Mouse (Mus musculus) forebrain, embryonic 12.5 days (tissue): ENCODE measurements around the gene Fam131a. TPM values are rescaled to one million over a fixed set of nuclear protein-coding genes. Genes with fewer than 3 reads are reported as not detected.

Experiments
- ATAC-seq: fragments of 200-750 bp; cut with Nextera tagmentation; 2 replicates; pipeline ENCODE4 v1.8.0; 2017; ENCODE audit warnings: moderate TSS enrichment; ENCODE audit not compliant: low FRiP score
- H3K27ac ChIP-seq: fragments of 300-500 bp; sonication (generic); 2 replicates; pipeline ENCODE4 v1.5.1; 2016; ENCODE audit warnings: mild to moderate bottlenecking
- H3K27me3 ChIP-seq: fragments of 300-500 bp; sonication (generic); 2 replicates; pipeline ENCODE4 v1.6.1; 2016; ENCODE audit warnings: mild to moderate bottlenecking
- H3K36me3 ChIP-seq: fragments of 300-500 bp; sonication (generic); replicated peaks from 2 replicates; pipeline ENCODE4 v1.6.1; 2016; ENCODE audit warnings: mild to moderate bottlenecking
- H3K4me1 ChIP-seq: fragments of 300-500 bp; sonication (generic); 2 replicates; pipeline ENCODE4 v1.6.1; 2016
- H3K4me2 ChIP-seq: fragments of 300-500 bp; sonication (generic); 2 replicates; pipeline ENCODE4 v1.6.1; 2016; ENCODE audit warnings: mild to moderate bottlenecking, moderate library complexity
- H3K4me3 ChIP-seq: fragments of 300-500 bp; sonication (generic); replicated peaks from 2 replicates; pipeline ENCODE4 v1.5.1; 2016; ENCODE audit warnings: mild to moderate bottlenecking
- H3K9ac ChIP-seq: fragments of 300-500 bp; sonication (generic); 2 replicates; pipeline ENCODE4 v1.6.1; 2016; ENCODE audit warnings: mild to moderate bottlenecking
- H3K9me3 ChIP-seq: fragments of 300-500 bp; sonication (generic); 2 replicates; pipeline ENCODE4 v1.6.1; 2016
- WGBS: fragments of 180-500 bp; shearing (Covaris S2); methylation state at CpG from one replicate; pipeline ENCODE4 v1.1.7; 2016; 5-methylcytosine and 5-hydroxymethylcytosine counted together
- polyA plus RNA-seq: library from polyadenylated mRNA; unstranded; fragments of >200 nt; fragmentation: Nextera tagmentation; extraction: Ambion mirVana; gene quantifications from 2 replicates; pipeline ENCODE4 v1.2.1, GENCODE M21; 2016

The Fam131a gene
- polyA plus RNA-seq, 1 experiment from 2014 or later: 25.6 TPM

DNA sequence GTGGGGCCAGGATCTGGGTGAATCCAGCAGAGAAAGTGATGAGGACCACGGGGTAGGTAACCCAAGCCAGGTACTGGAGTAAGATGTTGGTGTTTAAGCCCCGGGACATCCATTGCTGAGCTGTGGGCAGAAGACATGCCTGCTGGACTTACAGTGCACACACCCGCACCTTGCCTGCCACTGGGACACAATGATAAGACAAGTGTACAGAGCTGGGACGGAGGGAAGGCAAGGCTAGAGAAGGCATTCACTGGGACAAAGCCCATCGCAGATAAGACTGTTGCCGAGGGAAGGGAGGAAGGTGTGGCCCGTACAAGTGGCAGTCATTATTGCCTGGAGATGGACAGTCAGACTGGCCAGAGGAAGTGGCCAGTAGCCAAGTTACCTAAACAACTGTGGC is 19.8 kb downstream of the Fam131a start:
- Histone ChIP-seq H3K9me3 (no peaks in the 10 kb centered on the region), H3K27ac (no peak overlapping the region), H3K27me3 (no peaks in the 10 kb centered on the region), H3K4me1 (peaks cover 33% of the 10 kb centered on the region), H3K36me3 (peaks cover 31% of the 10 kb centered on the region), H3K4me2 (no peak overlapping the region), H3K4me3 (no peak overlapping the region), H3K9ac (no peak overlapping the region)
- WGBS: 88% methylated on average over 7 of the region's 7 CpGs
- ATAC-seq: no peak

DNA sequence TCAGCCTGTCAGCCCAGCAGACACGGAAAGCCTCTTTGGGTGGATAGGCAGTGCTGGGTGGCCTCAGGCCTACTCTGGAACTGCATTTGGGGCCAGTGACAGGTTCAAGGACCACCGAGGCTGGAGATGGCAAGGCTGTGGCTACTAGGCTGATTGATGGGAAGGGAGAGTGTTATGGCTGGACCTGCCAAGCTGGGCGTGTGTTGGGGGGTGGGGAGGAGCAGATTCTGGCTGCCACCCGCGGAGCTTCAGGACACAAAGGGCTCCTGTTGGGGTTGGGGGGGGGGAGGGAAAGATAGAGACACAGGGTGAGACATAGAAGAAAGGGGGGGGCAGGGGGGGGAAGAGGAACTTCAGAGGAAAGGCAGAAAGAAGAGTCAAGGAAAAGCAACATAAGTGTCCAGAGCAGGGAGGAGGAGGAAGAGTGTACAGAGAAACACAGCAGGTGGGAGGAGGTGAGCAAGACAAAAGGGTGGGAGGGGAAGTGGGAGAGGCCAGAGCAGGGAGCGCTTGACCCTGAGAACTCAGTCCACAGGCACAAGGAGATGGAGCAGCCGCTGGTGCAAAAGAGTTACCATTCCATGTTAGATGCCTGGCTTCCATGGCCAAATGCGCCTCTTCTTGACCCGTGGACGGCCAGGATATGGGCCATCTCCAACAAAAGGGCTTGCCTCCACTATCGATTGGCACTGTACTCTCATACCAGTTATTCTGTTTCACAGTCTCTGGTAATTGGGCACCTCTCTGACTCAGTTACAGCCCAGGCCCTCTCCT is 21.5 kb downstream of the Fam131a start:
- Histone ChIP-seq H3K9ac (peak overlapping the region; percentile 47; the same call in 1 of the 2 replicates), H3K4me2 (peak overlapping the region; percentile 86), H3K4me1 (peaks cover 43% of the 10 kb centered on the region), H3K4me3 (peak overlapping the region; percentile 65), H3K9me3 (no peaks in the 10 kb centered on the region), H3K27ac (no peak overlapping the region), H3K36me3 (peaks cover 20% of the 10 kb centered on the region), H3K27me3 (no peaks in the 10 kb centered on the region)
- ATAC-seq: no peak
- WGBS: 25% methylated on average over 11 of the region's 11 CpGs

DNA sequence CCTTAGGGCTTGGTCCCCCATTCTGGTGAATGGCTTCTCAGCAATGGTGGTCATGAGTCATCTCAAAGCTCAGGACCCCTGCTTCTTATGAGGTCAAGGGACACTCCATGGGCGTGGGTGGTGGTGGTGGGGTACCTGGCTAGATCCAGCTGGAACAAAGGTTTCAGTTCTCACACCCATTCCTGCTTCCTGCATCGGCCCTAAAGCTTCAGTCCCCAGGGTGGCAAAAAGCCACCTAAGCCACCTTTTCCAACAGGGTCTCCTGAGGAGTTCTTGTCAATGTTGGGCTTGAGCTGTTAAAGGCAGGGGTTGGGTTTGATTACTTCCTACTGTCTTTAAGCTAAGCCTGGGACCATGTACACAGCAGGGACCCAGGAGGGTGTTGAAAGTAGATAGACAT is 22.1 kb downstream of the Fam131a start:
- Histone ChIP-seq H3K36me3 (peaks cover 20% of the 10 kb centered on the region), H3K27ac (no peak overlapping the region), H3K9me3 (no peaks in the 10 kb centered on the region), H3K4me3 (peak overlapping the region; percentile 65), H3K9ac (peak overlapping the region; percentile 75), H3K27me3 (no peaks in the 10 kb centered on the region), H3K4me1 (peaks cover 43% of the 10 kb centered on the region), H3K4me2 (peak overlapping the region; percentile 86)
- 44% methylated on average over 2 of the region's 2 CpGs for WGBS
- no peak for ATAC-seq

DNA sequence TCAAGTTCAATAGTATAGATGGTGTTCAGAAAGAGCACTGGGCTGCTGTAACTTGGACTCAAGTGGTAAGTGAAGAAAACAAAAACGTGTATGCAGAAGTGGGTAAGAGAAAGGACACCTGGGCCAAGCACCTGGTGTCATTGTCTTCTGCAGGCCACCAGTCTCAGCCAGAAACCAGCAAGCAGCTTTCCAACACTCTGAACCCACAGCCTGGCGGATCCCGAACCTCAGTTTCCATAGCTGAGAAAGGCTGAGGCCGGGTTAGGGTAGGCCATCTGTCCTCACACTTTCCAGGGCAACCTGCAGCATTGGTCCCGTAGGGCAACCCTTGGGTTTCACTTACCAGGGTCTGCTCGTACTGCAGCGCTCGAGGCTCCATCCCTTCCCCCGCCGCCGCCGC is 22.5 kb downstream of the Fam131a start:
- Histone ChIP-seq H3K27me3 (no peaks in the 10 kb centered on the region), H3K4me3 (peak overlapping the region; percentile 65), H3K36me3 (peaks cover 24% of the 10 kb centered on the region), H3K4me1 (peaks cover 43% of the 10 kb centered on the region), H3K27ac (peak overlapping the region; percentile 92), H3K9ac (peak overlapping the region; percentile 75), H3K4me2 (peak overlapping the region; percentile 86), H3K9me3 (no peaks in the 10 kb centered on the region)
- no peak for ATAC-seq
- WGBS: 4% methylated on average over 12 of the region's 12 CpGs

DNA sequence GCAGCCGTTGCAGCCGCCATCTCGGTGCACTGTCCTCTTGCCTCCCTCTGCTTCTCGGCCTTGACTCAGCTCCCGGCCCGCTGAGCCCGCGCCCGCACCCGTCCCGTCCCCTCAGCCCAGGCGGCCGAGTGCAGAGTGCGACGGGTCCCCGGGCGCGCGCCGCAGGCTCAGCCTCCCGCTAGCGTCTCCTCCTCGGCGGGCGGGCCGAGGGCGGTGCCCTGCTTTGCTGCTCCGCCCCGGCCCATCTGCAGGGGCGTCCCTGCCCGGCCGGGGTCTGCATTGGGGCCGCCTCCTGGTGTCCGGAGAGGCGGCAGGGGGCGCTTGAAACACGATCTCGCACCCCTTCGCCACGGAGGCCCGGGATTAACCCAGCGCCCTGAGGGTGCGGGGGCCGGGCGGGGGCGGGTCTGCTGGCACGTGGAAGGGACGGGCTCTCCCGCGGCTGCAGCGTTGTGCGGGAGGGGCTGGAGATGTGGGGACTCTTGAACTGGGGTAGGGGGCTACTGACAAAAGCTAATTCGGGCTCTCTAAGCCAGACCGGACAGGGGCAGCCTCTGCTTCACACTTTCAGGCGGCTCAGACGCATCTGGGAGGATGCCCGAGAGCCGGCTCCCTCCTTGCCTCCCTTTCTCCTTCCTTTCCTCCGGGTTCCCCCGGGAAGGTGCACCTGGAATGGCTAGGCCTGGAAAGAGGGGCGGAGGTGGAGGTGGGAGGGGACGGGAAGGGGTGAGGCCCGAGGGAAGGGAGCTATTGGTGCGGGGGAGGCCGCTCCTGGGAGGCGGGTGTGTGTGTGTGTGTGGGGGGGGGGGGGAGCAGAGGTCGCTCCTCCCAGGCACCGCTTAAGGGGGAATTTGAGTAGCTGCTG is 23.2 kb downstream of the Fam131a start:
- Histone ChIP-seq H3K9ac (peak overlapping the region; percentile 75), H3K27me3 (no peaks in the 10 kb centered on the region), H3K9me3 (no peaks in the 10 kb centered on the region), H3K36me3 (peaks cover 24% of the 10 kb centered on the region), H3K4me1 (peaks cover 43% of the 10 kb centered on the region), H3K27ac (peak overlapping the region; percentile 92), H3K4me2 (peak overlapping the region; percentile 86), H3K4me3 (peak overlapping the region; percentile 65)
- peak; percentile 88 for ATAC-seq
- under 1% methylated on average over 61 of the region's 68 CpGs for WGBS

DNA sequence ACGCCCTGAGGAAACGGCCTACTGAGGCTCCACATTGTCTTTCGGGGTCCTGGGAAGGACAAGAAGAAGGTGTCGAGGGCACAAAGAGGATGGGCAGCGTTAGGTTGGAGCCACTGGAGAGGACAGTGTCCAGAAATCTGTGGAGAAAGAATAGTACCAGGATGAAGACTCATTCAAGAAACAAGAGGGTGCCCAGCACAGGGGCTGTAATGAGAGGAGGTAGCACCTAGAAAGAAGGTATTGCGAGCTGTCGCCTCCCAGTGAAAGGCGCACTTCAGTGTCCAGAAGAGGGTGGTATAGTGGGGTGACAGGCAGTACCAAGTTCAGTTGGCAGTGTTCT is 23.8 kb downstream of the Fam131a start:
- H3K4me1 ChIP-seq: peaks cover 43% of the 10 kb centered on the region
- peak overlapping the region; percentile 92 for H3K27ac ChIP-seq
- H3K36me3 ChIP-seq: peaks cover 23% of the 10 kb centered on the region
- H3K27me3 ChIP-seq: no peaks in the 10 kb centered on the region
- peak overlapping the region; percentile 75 for H3K9ac ChIP-seq
- no peaks in the 10 kb centered on the region for H3K9me3 ChIP-seq
- peak overlapping the region; percentile 65 for H3K4me3 ChIP-seq
- H3K4me2 ChIP-seq: peak overlapping the region; percentile 86
- under 1% methylated on average over 8 of the region's 8 CpGs for WGBS
- no peak; the same call in 1 of the 2 replicates for ATAC-seq

DNA sequence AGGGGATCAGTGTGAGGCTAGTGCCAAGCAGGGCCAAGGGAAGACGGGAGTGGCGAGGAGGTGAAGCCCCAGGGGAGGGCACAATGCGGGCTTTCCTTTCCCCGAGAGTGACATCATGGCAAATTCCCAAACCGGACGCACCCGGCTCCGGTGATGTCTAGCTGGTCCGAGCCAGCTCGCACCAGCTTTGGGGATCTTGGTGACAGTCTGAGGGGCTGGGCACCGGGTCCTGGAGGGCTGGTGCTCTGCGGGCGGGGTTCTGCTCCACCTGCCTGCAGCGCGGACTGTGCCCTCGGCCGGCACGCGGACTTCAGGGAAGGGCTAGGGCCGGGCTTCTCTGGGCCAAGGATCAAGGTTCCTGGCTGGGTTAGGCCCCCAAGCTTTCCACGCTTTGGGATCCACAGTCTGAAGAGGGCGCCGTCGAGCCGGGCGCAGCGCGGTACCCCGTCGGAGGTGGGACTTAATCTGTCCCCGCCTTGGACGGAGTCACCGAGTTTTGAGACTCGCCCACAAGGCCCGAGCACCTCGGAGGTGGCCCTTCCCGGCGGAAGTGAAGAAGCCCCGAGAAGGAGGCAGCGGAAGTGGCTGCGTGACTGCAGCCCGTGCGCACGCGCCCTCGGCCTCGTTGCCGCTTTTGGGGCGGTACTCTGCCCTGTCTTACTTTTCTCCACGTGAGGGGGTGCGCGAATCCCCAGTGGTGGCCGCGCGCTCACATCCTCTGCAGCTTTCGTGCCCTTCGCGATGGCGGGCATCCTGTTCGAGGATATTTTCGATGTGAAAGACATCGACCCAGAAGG is 24.3 kb downstream of the Fam131a start, which contains the start of the genes Polr2h and Clcn2:
Polr2h (plus strand) TSS at position 485 of the 797 bp plus-strand sequence.
Clcn2 (minus strand) TSS at position 566 of the 797 bp plus-strand sequence.
- Histone ChIP-seq H3K4me1 (peaks cover 43% of the 10 kb centered on the region), H3K9ac (peak within 1 kb of the TSS; percentile 75), H3K27me3 (no peaks in the 10 kb centered on the region), H3K4me2 (peak within 1 kb of the TSS; percentile 86), H3K27ac (peak within 1 kb of the TSS; percentile 92), H3K36me3 (peaks cover 23% of the 10 kb centered on the region), H3K9me3 (no peaks in the 10 kb centered on the region), H3K4me3 (peak within 1 kb of the TSS; percentile 65)
- ATAC-seq: peak; percentile 81
- WGBS: under 1% methylated on average over 62 of the region's 62 CpGs

DNA sequence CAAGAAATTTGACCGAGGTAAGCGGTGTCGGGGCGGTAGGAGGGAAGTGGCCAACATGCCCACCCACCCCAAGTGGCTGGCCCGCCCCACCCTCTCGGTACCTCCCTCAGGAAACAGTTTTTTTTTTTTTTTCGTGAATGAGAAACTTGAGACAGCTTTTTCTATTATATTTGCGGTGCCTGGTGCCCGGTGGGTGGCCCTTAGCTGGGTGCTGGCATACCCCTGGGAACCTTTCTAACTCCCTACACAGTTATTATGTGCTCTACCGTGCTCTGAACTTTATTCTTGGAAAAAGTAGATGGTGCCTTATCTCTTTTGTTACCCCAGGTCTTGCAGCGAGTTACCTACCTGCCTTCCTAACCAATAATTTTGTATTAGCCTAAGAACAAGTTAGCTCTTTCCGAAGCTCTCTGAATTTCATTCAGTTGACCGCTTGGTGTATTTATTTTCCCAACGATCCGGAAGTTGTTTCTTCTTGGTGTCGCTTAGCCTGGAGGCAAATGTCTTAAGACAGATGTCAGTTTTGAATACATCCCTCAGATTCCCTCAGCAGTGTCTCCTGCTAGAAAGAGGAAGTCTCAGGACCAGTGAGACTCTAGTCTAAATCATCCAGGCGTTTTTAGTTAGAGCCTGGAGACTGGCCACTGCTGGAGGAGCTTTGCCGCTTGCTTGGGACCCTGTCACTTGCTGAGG is 25.1 kb downstream of the Fam131a start:
- H3K4me2 ChIP-seq: peak overlapping the region; percentile 86
- H3K9me3 ChIP-seq: no peaks in the 10 kb centered on the region
- H3K36me3 ChIP-seq: peaks cover 25% of the 10 kb centered on the region
- H3K27me3 ChIP-seq: no peaks in the 10 kb centered on the region
- peak overlapping the region; percentile 75 for H3K9ac ChIP-seq
- 3% methylated on average over 18 of the region's 18 CpGs for WGBS
- peak overlapping the region; percentile 65 for H3K4me3 ChIP-seq
- peak overlapping the region; percentile 92 for H3K27ac ChIP-seq
- no peak for ATAC-seq
- H3K4me1 ChIP-seq: peaks cover 43% of the 10 kb centered on the region

DNA sequence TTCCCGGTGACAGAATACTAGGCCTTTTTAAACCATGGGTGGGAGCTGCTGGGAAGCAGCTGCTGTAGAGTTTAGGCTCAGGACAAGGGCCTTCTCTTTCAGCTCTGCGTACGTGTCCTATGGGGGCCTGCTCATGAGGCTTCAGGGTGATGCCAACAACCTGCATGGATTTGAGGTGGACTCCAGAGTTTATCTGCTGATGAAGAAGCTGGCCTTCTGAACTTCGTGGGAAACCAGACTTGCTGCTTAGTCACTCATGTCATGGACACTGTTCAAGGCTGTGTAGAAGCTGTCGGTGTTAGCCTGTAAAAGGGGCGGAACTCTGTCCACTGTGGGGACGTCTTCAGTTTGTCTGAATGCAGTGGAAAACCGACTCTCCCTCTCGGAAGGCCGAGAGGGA is 28.8 kb downstream of the Fam131a start:
- Histone ChIP-seq H3K9me3 (no peaks in the 10 kb centered on the region), H3K4me3 (no peak overlapping the region), H3K27me3 (no peaks in the 10 kb centered on the region), H3K4me2 (no peak overlapping the region), H3K9ac (no peak overlapping the region), H3K4me1 (peaks cover 14% of the 10 kb centered on the region), H3K27ac (no peak overlapping the region), H3K36me3 (peaks cover 25% of the 10 kb centered on the region)
- no peak for ATAC-seq
- WGBS: 89% methylated on average over 10 of the region's 10 CpGs

DNA sequence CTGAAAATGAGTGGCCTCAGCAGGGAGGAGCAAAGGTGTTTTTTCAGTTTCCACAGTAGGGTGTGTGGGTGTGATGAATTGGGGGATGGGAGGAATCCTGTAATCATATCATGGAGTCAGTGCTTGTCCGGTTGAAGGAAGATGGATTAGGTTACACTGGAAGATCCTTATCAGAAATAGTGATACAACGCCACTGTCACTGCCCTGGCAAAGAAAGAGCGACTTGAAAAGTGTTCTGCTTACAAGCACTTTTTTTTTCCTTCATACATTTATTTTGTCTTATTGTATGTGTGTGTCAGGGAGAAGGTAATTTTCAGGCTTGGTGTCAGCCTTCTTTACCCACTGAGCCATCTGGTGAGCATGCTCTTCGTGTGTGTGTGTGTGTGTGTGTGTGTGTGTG is 29.7 kb downstream of the Fam131a start:
- no peak for ATAC-seq
- no peaks in the 10 kb centered on the region for H3K9me3 ChIP-seq
- peaks cover 10% of the 10 kb centered on the region for H3K4me1 ChIP-seq
- H3K4me2 ChIP-seq: no peak overlapping the region
- no peaks in the 10 kb centered on the region for H3K27me3 ChIP-seq
- 88% methylated on average over 4 of the region's 4 CpGs for WGBS
- peaks cover 25% of the 10 kb centered on the region for H3K36me3 ChIP-seq
- H3K4me3 ChIP-seq: no peak overlapping the region
- H3K9ac ChIP-seq: no peak overlapping the region
- H3K27ac ChIP-seq: no peak overlapping the region

DNA sequence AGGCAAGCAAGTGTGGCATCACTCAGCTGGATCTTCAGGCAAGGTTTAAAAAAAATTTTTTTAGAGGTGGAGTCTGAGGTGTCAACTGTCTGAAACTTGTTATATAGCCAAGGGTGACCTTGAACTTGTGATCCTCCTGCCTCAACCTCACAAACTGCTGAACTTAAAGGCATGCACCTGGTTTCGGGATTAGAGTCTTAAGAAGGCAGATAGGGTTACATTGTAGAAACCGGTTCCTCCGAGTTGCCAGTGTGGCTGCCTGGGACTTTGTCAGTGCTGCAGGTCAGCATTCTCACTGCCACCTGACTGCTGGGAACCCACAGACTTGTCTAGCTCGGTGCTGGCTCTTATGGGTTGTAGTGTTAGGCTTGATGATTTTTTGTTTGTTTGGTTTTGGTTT is 30.2 kb downstream of the Fam131a start:
- Histone ChIP-seq H3K36me3 (peaks cover 25% of the 10 kb centered on the region), H3K9me3 (no peaks in the 10 kb centered on the region), H3K27me3 (0 out of 2 replicates have a peak, but pooled peaks cover under 1% of the 10 kb centered on the region), H3K4me2 (no peak overlapping the region), H3K9ac (no peak overlapping the region), H3K4me3 (no peak overlapping the region), H3K4me1 (peaks cover 7% of the 10 kb centered on the region), H3K27ac (no peak overlapping the region)
- ATAC-seq: no peak
- 63% methylated on average over 4 of the region's 4 CpGs for WGBS
